Mouse (Mus musculus): ENCODE measurements at regions not wholly inside any gene's neighbourhood (a gene's known extent, or its start where the extent isn't known, plus 50 kb on each side); places are given as distances from the start of the nearest gene placed in this dataset.

- Histone ChIP-seq H3K4me3 (no peak overlapping the region), H3K27me3 (ENCODE audit: low read depth, poor library complexity, severe bottlenecking) (no peaks in the 10 kb centered on the region), H3K36me3 (no peaks in the 10 kb centered on the region), H3K9me3 (replicated peaks) (no peaks in the 10 kb centered on the region), H3K27ac (replicated peaks) (no peak overlapping the region), H3K4me1 (no peaks in the 10 kb centered on the region)
- no peak for DNase-seq (ENCODE audit: low spot score)
- 85% methylated on average over 3 of the region's 3 CpGs for WGBS
These were observed 601.4 kb upstream of the Nr5a2 start for GRCm38 (mm10) chr1:137561686-137562085.

GRCm38 (mm10) chr1:137560389-137561268, 600.4 kb upstream of the Nr5a2 start:
- DNase-seq (ENCODE audit: low spot score): no peak
- Histone ChIP-seq H3K4me3 (no peak overlapping the region), H3K9me3 (replicated peaks) (no peaks in the 10 kb centered on the region), H3K36me3 (no peaks in the 10 kb centered on the region), H3K4me1 (no peaks in the 10 kb centered on the region), H3K27ac (replicated peaks) (no peak overlapping the region), H3K27me3 (ENCODE audit: low read depth, poor library complexity, severe bottlenecking) (no peaks in the 10 kb centered on the region)
- WGBS: 72% methylated on average over 11 of the region's 11 CpGs

- 91% methylated on average over 1 of the region's 1 CpGs for WGBS
- Histone ChIP-seq H3K4me3 (no peak overlapping the region), H3K27ac (replicated peaks) (no peak overlapping the region), H3K36me3 (no peaks in the 10 kb centered on the region), H3K4me1 (peaks cover 8% of the 10 kb centered on the region), H3K9me3 (replicated peaks) (no peaks in the 10 kb centered on the region), H3K27me3 (ENCODE audit: low read depth, poor library complexity, severe bottlenecking) (no peaks in the 10 kb centered on the region)
- no peak for DNase-seq (ENCODE audit: low spot score)
These were observed 589.4 kb upstream of the Nr5a2 start for GRCm38 (mm10) chr1:137549659-137550058.

GRCm38 (mm10) chr1:137545666-137546065, 585.4 kb upstream of the Nr5a2 start:
- Histone ChIP-seq H3K36me3 (no peaks in the 10 kb centered on the region), H3K27ac (replicated peaks) (no peak overlapping the region), H3K4me1 (peaks cover 8% of the 10 kb centered on the region), H3K27me3 (ENCODE audit: low read depth, poor library complexity, severe bottlenecking) (no peaks in the 10 kb centered on the region), H3K9me3 (replicated peaks) (no peaks in the 10 kb centered on the region), H3K4me3 (no peak overlapping the region)
- no peak for DNase-seq (ENCODE audit: low spot score)

DNA sequence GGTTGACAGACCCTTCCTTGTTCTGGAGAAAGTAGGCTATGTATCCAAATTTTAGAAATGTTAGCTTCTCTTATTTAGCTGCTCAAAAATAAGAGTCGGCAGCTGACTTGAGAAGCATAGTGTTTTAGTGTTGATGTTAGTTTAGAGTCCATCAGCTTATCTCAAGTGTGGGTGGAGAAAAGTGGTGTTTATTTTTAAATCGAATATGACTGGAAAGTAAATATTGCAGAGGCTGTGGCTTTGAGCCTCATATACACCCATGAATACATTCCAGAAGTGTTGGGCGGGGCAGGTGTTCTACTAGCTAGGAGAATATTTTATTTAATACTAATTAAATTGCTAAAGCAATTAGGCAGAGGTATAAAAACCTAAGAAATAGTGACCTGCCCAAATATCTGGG, 583.6 kb upstream of the Nr5a2 start:
- H3K27ac ChIP-seq (replicated peaks): no peak overlapping the region
- DNase-seq (ENCODE audit: low spot score): no peak
- no peak overlapping the region for H3K4me3 ChIP-seq
- no peaks in the 10 kb centered on the region for H3K36me3 ChIP-seq
- WGBS: 95% methylated on average over 3 of the region's 3 CpGs
- H3K9me3 ChIP-seq (replicated peaks): no peaks in the 10 kb centered on the region
- H3K4me1 ChIP-seq: peaks cover 8% of the 10 kb centered on the region
- no peaks in the 10 kb centered on the region for H3K27me3 ChIP-seq (ENCODE audit: low read depth, poor library complexity, severe bottlenecking)

- peaks cover 8% of the 10 kb centered on the region for H3K4me1 ChIP-seq
- H3K27ac ChIP-seq (replicated peaks): no peak overlapping the region
- no peaks in the 10 kb centered on the region for H3K27me3 ChIP-seq (ENCODE audit: low read depth, poor library complexity, severe bottlenecking)
- H3K4me3 ChIP-seq: no peak overlapping the region
- no peaks in the 10 kb centered on the region for H3K9me3 ChIP-seq (replicated peaks)
- DNase-seq (ENCODE audit: low spot score): no peak
- no peaks in the 10 kb centered on the region for H3K36me3 ChIP-seq
- WGBS: 88% methylated on average over 9 of the region's 9 CpGs
These were observed 581.2 kb upstream of the Nr5a2 start for GRCm38 (mm10) chr1:137541453-137541852.

GRCm38 (mm10) chr1:137539424-137540116, 579.3 kb upstream of the Nr5a2 start:
- WGBS: 86% methylated on average over 12 of the region's 12 CpGs
- no peaks in the 10 kb centered on the region for H3K9me3 ChIP-seq (replicated peaks)
- no peak for DNase-seq (ENCODE audit: low spot score)
- no peaks in the 10 kb centered on the region for H3K27me3 ChIP-seq (ENCODE audit: low read depth, poor library complexity, severe bottlenecking)
- no peak overlapping the region for H3K27ac ChIP-seq (replicated peaks)
- no peaks in the 10 kb centered on the region for H3K4me1 ChIP-seq
- no peak overlapping the region for H3K4me3 ChIP-seq
- no peaks in the 10 kb centered on the region for H3K36me3 ChIP-seq

DNA sequence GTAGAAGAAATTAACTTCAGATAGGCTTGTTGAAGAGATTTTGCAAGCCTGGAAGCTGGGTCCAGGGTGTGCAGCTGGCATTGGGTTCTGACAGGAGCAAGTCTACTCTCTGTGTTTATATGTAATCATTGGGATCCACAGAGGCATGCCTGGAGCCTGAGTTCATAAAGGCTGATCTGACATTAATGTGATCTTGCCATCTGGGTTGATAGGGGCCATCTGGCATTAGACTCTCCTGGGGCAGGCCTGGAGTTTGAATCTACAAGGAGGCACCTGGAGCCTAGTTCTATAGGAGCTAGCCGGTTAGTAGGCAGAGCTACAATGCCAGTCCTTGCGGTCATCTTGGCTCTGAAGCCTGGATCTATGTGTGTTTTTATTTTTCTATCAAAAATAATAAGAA, 554.5 kb upstream of the Nr5a2 start:
- no peaks in the 10 kb centered on the region for H3K36me3 ChIP-seq
- H3K27ac ChIP-seq (replicated peaks): no peak overlapping the region
- H3K4me1 ChIP-seq: no peaks in the 10 kb centered on the region
- no peak overlapping the region for H3K4me3 ChIP-seq
- H3K27me3 ChIP-seq (ENCODE audit: low read depth, poor library complexity, severe bottlenecking): no peaks in the 10 kb centered on the region
- H3K9me3 ChIP-seq (replicated peaks): no peaks in the 10 kb centered on the region
- DNase-seq (ENCODE audit: low spot score): no peak
- WGBS: 94% methylated on average over 2 of the region's 2 CpGs

DNA sequence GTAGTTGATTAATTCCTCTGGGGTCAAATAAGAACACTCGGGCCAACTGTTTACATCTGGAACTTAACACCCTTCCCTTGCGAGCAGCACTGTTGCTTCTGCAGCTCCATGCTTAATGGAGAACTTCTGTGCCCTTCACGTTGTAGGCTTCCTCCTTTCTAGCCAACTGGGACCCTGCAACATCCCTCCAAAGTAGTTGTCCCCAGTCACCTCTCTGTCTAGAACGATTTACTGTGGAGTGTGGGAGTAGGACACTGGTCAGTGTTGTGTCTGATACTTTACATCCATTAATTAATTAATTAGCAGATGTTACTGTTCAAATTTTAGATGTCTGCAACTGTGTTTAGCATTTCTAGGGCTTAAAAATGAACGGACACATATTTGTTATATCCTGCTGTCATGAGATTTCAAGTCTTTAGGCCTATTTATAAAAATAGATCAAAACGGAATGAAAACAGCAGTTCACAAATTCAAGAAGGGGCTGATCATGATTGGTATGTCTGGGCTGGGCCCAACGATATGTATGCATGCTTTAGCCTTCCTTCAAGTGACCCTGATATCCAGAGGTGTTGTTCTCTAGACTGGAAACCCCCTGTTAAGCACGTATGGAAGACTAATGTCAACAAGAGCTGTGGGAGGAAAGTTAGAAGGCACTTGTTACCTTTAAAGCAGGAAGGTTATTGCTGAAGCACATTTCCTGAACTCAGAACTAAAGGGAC, 543.6 kb upstream of the Nr5a2 start:
- Histone ChIP-seq H3K27ac (replicated peaks) (no peak overlapping the region), H3K4me1 (no peaks in the 10 kb centered on the region), H3K36me3 (no peaks in the 10 kb centered on the region), H3K9me3 (replicated peaks) (no peaks in the 10 kb centered on the region), H3K4me3 (no peak overlapping the region), H3K27me3 (ENCODE audit: low read depth, poor library complexity, severe bottlenecking) (no peaks in the 10 kb centered on the region)
- WGBS: 77% methylated on average over 8 of the region's 8 CpGs
- DNase-seq (ENCODE audit: low spot score): no peak

GRCm38 (mm10) chr1:137488226-137488625, 528.0 kb upstream of the Nr5a2 start:
- Histone ChIP-seq H3K36me3 (no peaks in the 10 kb centered on the region), H3K27me3 (ENCODE audit: low read depth, poor library complexity, severe bottlenecking) (no peaks in the 10 kb centered on the region), H3K4me1 (no peaks in the 10 kb centered on the region), H3K4me3 (no peak overlapping the region), H3K27ac (replicated peaks) (no peak overlapping the region), H3K9me3 (replicated peaks) (no peaks in the 10 kb centered on the region)
- DNase-seq (ENCODE audit: low spot score): no peak
- 95% methylated on average over 5 of the region's 5 CpGs for WGBS

- Histone ChIP-seq H3K27me3 (ENCODE audit: low read depth, poor library complexity, severe bottlenecking) (no peaks in the 10 kb centered on the region), H3K36me3 (no peaks in the 10 kb centered on the region), H3K27ac (replicated peaks) (no peak overlapping the region), H3K4me1 (no peaks in the 10 kb centered on the region), H3K9me3 (replicated peaks) (no peaks in the 10 kb centered on the region), H3K4me3 (no peak overlapping the region)
- WGBS: 85% methylated on average over 1 of the region's 1 CpGs
- DNase-seq (ENCODE audit: low spot score): no peak
These were observed 518.2 kb upstream of the Nr5a2 start for GRCm38 (mm10) chr1:137478459-137478858.

GRCm38 (mm10) chr1:137477239-137477638, 517.0 kb upstream of the Nr5a2 start:
- Histone ChIP-seq H3K4me3 (no peak overlapping the region), H3K36me3 (no peaks in the 10 kb centered on the region), H3K27ac (replicated peaks) (no peak overlapping the region), H3K27me3 (ENCODE audit: low read depth, poor library complexity, severe bottlenecking) (no peaks in the 10 kb centered on the region), H3K4me1 (no peaks in the 10 kb centered on the region), H3K9me3 (replicated peaks) (no peaks in the 10 kb centered on the region)
- WGBS: 83% methylated on average over 3 of the region's 3 CpGs
- DNase-seq (ENCODE audit: low spot score): no peak

GRCm38 (mm10) chr1:137474858-137475257, 514.6 kb upstream of the Nr5a2 start:
- no peaks in the 10 kb centered on the region for H3K9me3 ChIP-seq (replicated peaks)
- H3K36me3 ChIP-seq: no peaks in the 10 kb centered on the region
- WGBS: 80% methylated on average over 4 of the region's 4 CpGs
- H3K27ac ChIP-seq (replicated peaks): no peak overlapping the region
- no peaks in the 10 kb centered on the region for H3K4me1 ChIP-seq
- no peak for DNase-seq (ENCODE audit: low spot score)
- no peaks in the 10 kb centered on the region for H3K27me3 ChIP-seq (ENCODE audit: low read depth, poor library complexity, severe bottlenecking)
- H3K4me3 ChIP-seq: no peak overlapping the region

Measured in midbrain, embryonic 10.5 days (tissue).